Comparison of ENCODE assay signal across 27 mouse cellular contexts in genomic region chr13:102749891-102750290, GRCm38 (mm10). TPM values are rescaled to one million over a fixed set of nuclear protein-coding genes. Genes with fewer than 3 reads are reported as not detected.
DNase-seq lines count a peak whose midpoint lies in the region; ATAC-seq lines count a peak whose summit lies in the region.
"Had no signal": no experiment of that assay in that cellular context is flagged by ENCODE, and none has a peak within 500 bp of the region (broad histone marks: within the 10 kb centered on the region; RNA-seq: fewer than 3 reads in every experiment).

No protein-coding gene starts in this region.

- H3K4me1 ChIP-seq in midbrain, embryonic 16.5 days (ENCODE audit: control insufficient read depth, insufficient read depth, low read length): 0 out of 2 replicates have a peak, but pooled peaks cover 2% of the 10 kb centered on the region
- H3K4me1 ChIP-seq in midbrain, embryonic 15.5 days: 0 out of 2 replicates have a peak, but pooled peaks cover 3% of the 10 kb centered on the region
- H3K4me1 ChIP-seq: embryonic facial prominence, embryonic 12.5 days had no signal

- peak; percentile 50 for ATAC-seq in midbrain, embryonic 16.5 days
- ATAC-seq in midbrain, embryonic 15.5 days (replicated peaks): no peak
- ATAC-seq: CD4-positive, CD25-positive, alpha-beta regulatory T cell, adult 4 months; forebrain, embryonic 14.5 days; forebrain, postnatal 0 days; hindbrain, embryonic 16.5 days had no signal

- H3K4me3 ChIP-seq in midbrain, embryonic 16.5 days (ENCODE audit: low read depth, low read length): no peak overlapping the region
- H3K4me3 ChIP-seq in midbrain, embryonic 15.5 days: no peak overlapping the region
- H3K4me3 ChIP-seq: embryonic facial prominence, embryonic 12.5 days; embryonic facial prominence, embryonic 15.5 days; gastrocnemius, adult 2 months; heart, embryonic 12.5 days; heart, embryonic 15.5 days; hindbrain, embryonic 10.5 days; hindbrain, embryonic 13.5 days had no signal

- no peak overlapping the region for H3K9ac ChIP-seq in midbrain, embryonic 16.5 days (ENCODE audit: low read depth, low read length)
- no peak overlapping the region for H3K9ac ChIP-seq in midbrain, embryonic 15.5 days
- H3K9ac ChIP-seq: embryonic facial prominence, embryonic 12.5 days; embryonic facial prominence, embryonic 15.5 days; forebrain, postnatal 0 days; heart, embryonic 12.5 days; heart, embryonic 15.5 days; hindbrain, embryonic 13.5 days had no signal

- no peak overlapping the region for H3K4me2 ChIP-seq in midbrain, embryonic 16.5 days (ENCODE audit: low read length)
- H3K4me2 ChIP-seq in midbrain, embryonic 15.5 days: no peak overlapping the region
- H3K4me2 ChIP-seq: embryonic facial prominence, embryonic 12.5 days; embryonic facial prominence, embryonic 15.5 days; heart, embryonic 12.5 days; heart, embryonic 15.5 days; hindbrain, embryonic 13.5 days had no signal

- H3K9me3 ChIP-seq in midbrain, embryonic 16.5 days (replicated peaks; ENCODE audit: control insufficient read depth, low read length, poor library complexity, severe bottlenecking): no peaks in the 10 kb centered on the region
- no peaks in the 10 kb centered on the region for H3K9me3 ChIP-seq in midbrain, embryonic 15.5 days
- H3K9me3 ChIP-seq: embryonic facial prominence, embryonic 12.5 days; embryonic facial prominence, embryonic 15.5 days; heart, embryonic 12.5 days; heart, embryonic 15.5 days; hindbrain, embryonic 10.5 days; hindbrain, embryonic 13.5 days had no signal

- H3K27me3 ChIP-seq in midbrain, embryonic 16.5 days (ENCODE audit: control insufficient read depth, insufficient read depth, low read depth, low read length): no peaks in the 10 kb centered on the region
- no peaks in the 10 kb centered on the region for H3K27me3 ChIP-seq in midbrain, embryonic 15.5 days (replicated peaks)
- H3K27me3 ChIP-seq: embryonic facial prominence, embryonic 12.5 days; embryonic facial prominence, embryonic 15.5 days; heart, embryonic 12.5 days; heart, embryonic 15.5 days; hindbrain, embryonic 13.5 days had no signal

- DNase-seq in ES-CJ7 (ENCODE audit: low read depth, low spot score): peak; percentile 79
- peak; percentile 86 for DNase-seq in ZHBTc4 (ENCODE audit: low read depth, low spot score)
- no peak for DNase-seq in lung, postnatal 36 days
- DNase-seq in gastrocnemius, postnatal 25 days: no peak
- DNase-seq: adrenal gland, adult 2 months; adrenal gland, postnatal 14 days; cerebellum, adult 11 months; cerebellum, adult 2 months; cerebellum, adult 9-11 months; cerebellum, postnatal 25 days; forebrain, postnatal 0 days; gastrocnemius, adult 2 months; gastrocnemius, postnatal 14 days; heart, adult 18-20 months; heart, postnatal 10 days; heart, postnatal 36 days had no signal

- H3K27ac ChIP-seq in midbrain, embryonic 16.5 days (ENCODE audit: low read length): no peak overlapping the region
- H3K27ac ChIP-seq in midbrain, embryonic 15.5 days: no peak overlapping the region
- H3K27ac ChIP-seq: embryonic facial prominence, embryonic 12.5 days; embryonic facial prominence, embryonic 15.5 days; gastrocnemius, adult 2 months; heart, embryonic 15.5 days; hindbrain, embryonic 10.5 days; hindbrain, embryonic 13.5 days had no signal

- WGBS in midbrain, embryonic 16.5 days: 79% methylated on average over 10 of the region's 10 CpGs
- 76% methylated on average over 10 of the region's 10 CpGs for WGBS in midbrain, embryonic 15.5 days

- peaks cover 3% of the 10 kb centered on the region for H3K36me3 ChIP-seq in midbrain, embryonic 16.5 days (ENCODE audit: control insufficient read depth, insufficient read depth, low read length)
- 0 out of 2 replicates have a peak, but pooled peaks cover 5% of the 10 kb centered on the region for H3K36me3 ChIP-seq in midbrain, embryonic 15.5 days (replicated peaks)

RNA-seq across cellular contexts. Expression of gene Cd180, which starts 56.5 kb away (rescaled TPM):
- polyA plus RNA-seq in midbrain, embryonic 16.5 days (2015; fragmentation: Nextera tagmentation; extraction: Ambion mirVana): 0.58 and 0.94 TPM in 2 replicates
- 0.28 and 0.63 TPM in 2 replicates for polyA plus RNA-seq in midbrain, embryonic 15.5 days (2015; fragmentation: Nextera tagmentation; extraction: Ambion mirVana)
- total RNA-seq in gastrocnemius, postnatal 25 days (2021): under 1 TPM; 0.13 to 0.40 TPM

Comparison
In these comparisons a context has a peak if more than half of its experiments do, and no peak if none do; other contexts are left out.
1. DNase-seq: peak in ES-CJ7 (single experiment) and ZHBTc4 (single experiment); none in lung, postnatal 36 days (single experiment) and gastrocnemius, postnatal 25 days (single experiment).